Mouse (Mus musculus) liver, embryonic 12.5 days (tissue): ENCODE measurements around the gene Dbf4. TPM values are rescaled to one million over a fixed set of nuclear protein-coding genes. Genes with fewer than 3 reads are reported as not detected.

Experiments used
- ATAC-seq: fragments of 200-750 bp; cut with Nextera tagmentation; 2 replicates; pipeline ENCODE4 v1.8.0; 2017; ENCODE audit warnings: moderate number of reproducible peaks, mild to moderate bottlenecking, moderate library complexity
- H3K27ac ChIP-seq: fragments of 300-500 bp; sonication (generic); 2 replicates; pipeline ENCODE4 v1.5.1; 2016; ENCODE audit warnings: mild to moderate bottlenecking
- H3K27me3 ChIP-seq: fragments of 300-500 bp; sonication (generic); replicated peaks from 2 replicates; pipeline ENCODE4 v1.6.1; 2016; ENCODE audit warnings: mild to moderate bottlenecking, moderate library complexity
- H3K36me3 ChIP-seq: fragments of 300-500 bp; sonication (generic); 2 replicates; pipeline ENCODE4 v1.6.1; 2016; ENCODE audit warnings: mild to moderate bottlenecking, moderate library complexity
- H3K4me1 ChIP-seq: fragments of 300-500 bp; sonication (generic); 2 replicates; pipeline ENCODE4 v1.6.1; 2016
- H3K4me2 ChIP-seq: fragments of 300-500 bp; sonication (generic); 2 replicates; pipeline ENCODE4 v1.6.1; 2016; ENCODE audit warnings: mild to moderate bottlenecking, moderate library complexity
- H3K4me3 ChIP-seq: fragments of 300-500 bp; sonication (generic); 2 replicates; pipeline ENCODE4 v1.5.1; 2016; ENCODE audit warnings: mild to moderate bottlenecking, moderate library complexity
- H3K9ac ChIP-seq: fragments of 300-500 bp; sonication (generic); 2 replicates; pipeline ENCODE4 v1.6.1; 2016; ENCODE audit warnings: mild to moderate bottlenecking, moderate library complexity
- H3K9me3 ChIP-seq: fragments of 300-500 bp; sonication (generic); replicated peaks from 2 replicates; pipeline ENCODE4 v1.6.1; 2016; ENCODE audit warnings: mild to moderate bottlenecking, moderate library complexity
- WGBS: fragments of 180-500 bp; shearing (Covaris S2); methylation state at CpG from one replicate; pipeline ENCODE4 v1.1.7; 2016; ENCODE audit not compliant: insufficient replicate concordance; 5-methylcytosine and 5-hydroxymethylcytosine counted together
- polyA plus RNA-seq: library from polyadenylated mRNA; unstranded; fragments of >200 nt; fragmentation: Nextera tagmentation; extraction: Ambion mirVana; gene quantifications from 2 replicates; pipeline ENCODE4 v1.2.1, GENCODE M21; 2016

Dbf4 gene
- polyA plus RNA-seq, 1 experiment from 2014 or later: 41.9 TPM

DNA sequence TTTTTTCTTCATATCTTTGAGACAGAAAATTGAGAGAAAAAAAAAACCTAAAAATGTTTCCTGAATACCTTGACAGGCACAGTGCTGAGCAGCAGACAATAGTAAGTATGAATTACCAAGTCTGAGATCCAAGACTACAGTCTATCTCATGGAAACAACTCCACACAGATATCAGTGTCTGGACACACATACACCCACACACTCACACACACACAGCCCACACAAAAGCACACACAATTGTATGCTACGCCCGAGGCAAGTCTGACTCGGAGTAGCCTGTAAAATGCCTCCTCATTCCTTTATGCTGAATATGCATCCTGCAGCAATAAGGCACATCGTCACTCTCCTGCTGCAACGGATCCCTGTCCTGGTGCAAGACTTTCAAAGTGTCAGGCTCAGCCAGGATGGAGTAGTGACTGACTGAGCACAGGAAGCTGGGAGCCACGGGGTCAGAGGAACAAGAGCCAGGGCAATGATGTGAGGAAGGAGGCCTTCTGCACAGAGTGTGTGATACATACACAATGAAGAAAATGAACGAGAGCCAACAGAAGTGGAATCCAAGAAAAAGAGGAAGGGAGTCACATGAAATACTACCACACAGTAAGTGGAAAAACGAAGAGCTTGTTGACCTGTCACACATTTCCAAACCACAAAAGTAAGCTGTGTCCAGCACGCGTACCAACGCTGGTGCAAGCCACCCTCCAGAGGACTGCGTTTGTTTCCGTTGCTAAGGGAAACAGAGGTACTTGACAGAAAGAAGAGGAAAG lies 65.4 kb downstream of the Dbf4 start:
- WGBS: 38% methylated on average over 13 of the region's 13 CpGs
- Histone ChIP-seq H3K36me3 (no peaks in the 10 kb centered on the region), H3K4me2 (no peak overlapping the region), H3K9me3 (no peaks in the 10 kb centered on the region), H3K27me3 (no peaks in the 10 kb centered on the region), H3K9ac (no peak overlapping the region), H3K4me3 (no peak overlapping the region), H3K27ac (no peak overlapping the region), H3K4me1 (no peaks in the 10 kb centered on the region)
- no peak for ATAC-seq

DNA sequence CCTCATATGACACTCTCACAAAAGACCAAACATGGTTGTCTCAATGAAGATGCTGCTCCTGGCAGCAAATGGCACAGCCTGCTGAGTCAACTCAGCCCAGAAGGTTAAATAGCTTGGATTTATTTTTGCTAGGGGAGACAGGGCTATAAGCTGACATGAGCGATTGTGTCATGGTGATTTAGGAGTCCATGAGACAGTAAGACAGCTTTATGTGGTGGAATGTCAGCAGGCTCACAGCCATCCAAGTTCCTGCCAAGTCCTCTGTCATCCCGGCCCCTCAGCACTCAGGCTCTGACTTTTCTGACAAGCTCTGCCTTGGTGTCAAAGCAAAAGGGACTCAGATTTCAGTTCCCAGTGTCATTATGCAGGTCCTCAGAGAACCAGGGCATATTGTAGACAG lies 66.2 kb downstream of the Dbf4 start:
- ATAC-seq: no peak
- H3K9me3 ChIP-seq: no peaks in the 10 kb centered on the region
- no peak overlapping the region for H3K9ac ChIP-seq
- WGBS: 66% methylated on average over 2 of the region's 2 CpGs
- no peaks in the 10 kb centered on the region for H3K36me3 ChIP-seq
- H3K27me3 ChIP-seq: no peaks in the 10 kb centered on the region
- H3K4me1 ChIP-seq: no peaks in the 10 kb centered on the region
- no peak overlapping the region for H3K27ac ChIP-seq
- H3K4me2 ChIP-seq: no peak overlapping the region
- no peak overlapping the region for H3K4me3 ChIP-seq

DNA sequence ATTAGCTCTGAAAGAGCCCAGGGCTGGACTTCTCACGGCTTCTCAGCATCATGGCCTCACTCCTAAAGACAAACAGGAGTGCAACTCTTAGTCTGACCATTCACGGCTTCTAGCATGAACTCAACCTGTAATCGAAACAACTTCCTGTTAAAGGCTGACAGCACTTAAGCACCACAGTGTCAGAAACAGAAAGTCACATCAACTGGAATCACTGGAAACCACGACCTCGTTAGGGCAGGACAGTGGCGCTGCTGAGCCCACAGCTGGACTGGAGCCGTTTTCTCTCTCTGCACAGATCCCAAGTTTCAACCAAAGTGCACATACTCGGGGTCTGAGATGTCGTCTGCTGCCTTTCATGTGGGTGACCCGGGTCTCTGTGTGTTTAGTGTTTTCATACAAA lies 73.0 kb downstream of the Dbf4 start:
- 52% methylated on average over 10 of the region's 10 CpGs for WGBS
- Histone ChIP-seq H3K36me3 (no peaks in the 10 kb centered on the region), H3K27ac (no peak overlapping the region)

More for the DNA sequence above, 73.0 kb downstream of the Dbf4 start:
- no peak for ATAC-seq
- Histone ChIP-seq H3K9ac (no peak overlapping the region), H3K4me3 (no peak overlapping the region), H3K4me2 (no peak overlapping the region), H3K4me1 (no peaks in the 10 kb centered on the region), H3K9me3 (no peaks in the 10 kb centered on the region), H3K27me3 (no peaks in the 10 kb centered on the region)

Other genes starting within 250 kb of the Dbf4 start
- 0.56 and 0.93 TPM in 2 replicates for gene Adam22, start 54.6 kb downstream of the Dbf4 start, polyA plus RNA-seq
- gene Slc25a40, start 134 bp upstream of the Dbf4 start, polyA plus RNA-seq: 5.3 TPM in 2 replicates
- 0.39 and 0.41 TPM in 2 replicates for gene Rundc3b, start 200.2 kb upstream of the Dbf4 start, polyA plus RNA-seq
- gene Abcb1a, start 237.4 kb upstream of the Dbf4 start, polyA plus RNA-seq: 0.26 and 0.27 TPM in 2 replicates